Mouse (Mus musculus): ENCODE measurements around the gene Chn2.

DNA sequence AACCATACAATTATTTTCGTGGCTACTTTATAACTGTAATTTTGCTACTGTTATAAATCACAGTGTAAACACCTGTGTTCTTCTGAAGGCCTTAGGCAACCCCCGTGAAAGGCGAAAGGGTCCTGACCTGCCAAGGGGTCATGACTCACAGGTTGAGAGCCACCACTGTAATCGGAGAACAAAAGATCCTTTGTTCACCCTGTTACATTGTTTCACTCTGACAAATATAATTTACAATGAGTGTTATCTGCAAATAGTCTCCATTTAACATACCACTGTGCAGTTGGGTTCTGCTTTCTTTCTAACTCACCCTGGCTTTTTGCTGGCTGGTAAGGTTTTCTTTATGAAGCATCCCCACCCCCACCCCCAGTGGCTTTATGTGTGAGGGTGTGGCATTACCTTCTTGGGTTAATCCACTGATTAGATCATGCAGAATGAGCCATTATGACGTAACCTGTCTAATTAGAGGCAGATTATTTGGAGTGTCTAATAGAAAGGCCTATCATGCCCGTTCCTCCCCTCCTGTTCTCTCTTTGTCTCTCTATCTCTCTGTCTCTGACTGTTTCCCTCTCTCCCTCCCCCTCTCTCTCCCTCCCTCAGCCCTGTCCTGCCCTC, 56.9 kb downstream of the Chn2 start:
- TF ChIP-seq CTCF (conservative IDR thresholded peaks at IDR 0.05; ENCODE audit: insufficient read depth, insufficient read length, low read depth, low read length), result no peak
- TF ChIP-seq POLR2A (IDR thresholded peaks at IDR 0.05; ENCODE audit: low read depth, low read length), result no peak

Data from kidney, adult 2 months (tissue).